Mouse (Mus musculus): ENCODE measurements around the gene Gm13276.
"Not testable (repeated sequence)": the region's sequence is repeated elsewhere in the genome, so short reads cannot be mapped to it uniquely, and the experiment has no call there.

The Gm13276 gene

DNA sequence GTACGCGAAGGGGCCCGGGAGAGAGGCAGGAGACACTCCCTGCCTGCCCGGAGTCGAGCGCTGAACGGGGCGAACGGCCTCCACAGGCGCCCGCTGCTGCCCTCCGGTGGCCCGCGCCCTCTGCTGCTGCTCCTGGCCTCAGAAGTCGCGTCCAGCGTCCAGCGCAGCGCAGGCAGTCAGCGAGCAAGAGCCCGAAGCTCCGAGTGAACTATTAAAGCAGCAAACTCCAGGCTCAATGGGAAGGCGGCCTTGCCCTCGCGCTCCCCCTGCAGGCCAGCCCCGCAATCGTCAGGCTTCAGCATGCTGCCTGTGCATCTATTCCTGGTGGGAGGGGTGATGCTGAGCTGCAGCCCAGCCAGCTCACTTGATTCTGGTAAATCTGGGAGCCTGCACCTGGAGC, at the start of gene Gm13276:
Gene Gm13276, plus strand, starts transcription at position 301 of the 400 bp plus-strand sequence.
- not testable (repeated sequence) for DNase-seq (ENCODE audit: low spot score in 2 of 2)

DNA sequence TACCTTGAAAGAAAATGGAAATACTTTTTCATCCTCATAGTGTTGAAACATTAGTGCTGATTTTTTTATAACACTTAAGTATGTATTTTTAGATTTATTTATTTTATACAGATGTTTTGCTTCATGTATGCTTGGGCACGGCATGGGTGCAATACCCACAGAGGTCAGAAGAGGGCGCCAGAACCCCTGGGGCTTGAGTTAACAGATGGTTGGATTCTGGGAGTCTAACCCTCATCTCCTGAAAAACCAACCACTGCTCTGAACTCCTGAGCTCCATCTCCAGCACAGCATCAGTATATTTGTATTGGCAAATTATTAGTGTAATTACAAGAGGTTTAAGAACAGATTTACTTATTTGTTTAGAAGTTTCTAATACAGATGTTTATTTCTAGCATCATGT, 47.0 kb upstream of the Gm13276 start:
- peak; percentile 56 to 70 for DNase-seq (ENCODE audit: low spot score in 2 of 2)

- DNase-seq (ENCODE audit: low spot score in 2 of 2), result no peak
These were observed 46.5 kb upstream of the Gm13276 start for GRCm38 (mm10) chr4:88739036-88739435.

GRCm38 (mm10) chr4:88741426-88741825, 44.1 kb upstream of the Gm13276 start:
- DNase-seq (ENCODE audit: low spot score in 2 of 2), result no peak

DNA sequence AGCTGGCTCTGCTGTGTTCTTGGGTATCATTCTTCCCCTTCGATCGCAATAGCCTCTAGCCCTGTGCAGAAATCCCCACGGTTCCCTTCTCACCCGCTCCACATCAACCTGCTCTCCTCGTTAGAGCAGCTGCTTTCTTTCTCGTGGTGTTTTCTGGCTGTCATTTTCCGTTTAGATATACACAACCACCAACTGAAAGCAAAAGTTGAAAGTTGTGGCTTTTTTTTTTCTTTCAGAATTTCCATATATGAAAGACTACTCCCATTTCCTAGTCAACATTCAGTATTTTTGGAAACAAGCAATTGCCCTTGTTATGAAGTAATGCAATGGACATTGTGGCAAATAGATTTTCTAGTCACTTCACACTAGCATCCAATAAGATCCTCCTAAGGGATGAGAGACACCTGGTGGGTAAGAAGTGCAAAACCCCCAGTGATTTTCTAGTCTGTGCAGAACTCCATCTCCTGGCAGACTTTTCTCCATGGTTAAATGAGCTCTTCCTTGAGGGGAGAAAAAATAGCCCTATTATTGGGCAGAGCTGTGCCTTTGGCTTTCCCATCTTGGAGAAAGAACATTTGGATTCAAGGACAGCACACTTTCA, 42.6 kb upstream of the Gm13276 start:
- DNase-seq (ENCODE audit: low spot score in 2 of 2), result no peak

DNA sequence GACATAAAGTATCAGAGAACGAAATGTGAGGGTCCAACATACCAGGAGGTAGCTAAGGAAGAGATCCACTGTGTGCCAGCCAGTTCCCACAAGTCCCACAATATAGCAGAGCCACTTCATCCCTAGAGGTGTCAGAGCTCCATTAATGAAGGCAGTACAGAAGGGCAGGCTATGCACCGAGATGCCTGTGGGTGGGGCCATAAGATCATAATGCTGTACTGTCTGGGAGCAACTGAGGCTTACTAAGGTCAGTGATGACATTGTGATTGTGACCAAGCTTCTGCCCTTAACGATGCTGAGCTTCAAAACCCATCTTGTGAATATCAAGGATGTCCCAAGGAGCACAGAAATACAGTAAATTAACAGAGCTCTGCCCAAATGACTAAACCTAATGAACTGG, 41.3 kb upstream of the Gm13276 start:
- no peak for DNase-seq (ENCODE audit: low spot score in 2 of 2)

DNA sequence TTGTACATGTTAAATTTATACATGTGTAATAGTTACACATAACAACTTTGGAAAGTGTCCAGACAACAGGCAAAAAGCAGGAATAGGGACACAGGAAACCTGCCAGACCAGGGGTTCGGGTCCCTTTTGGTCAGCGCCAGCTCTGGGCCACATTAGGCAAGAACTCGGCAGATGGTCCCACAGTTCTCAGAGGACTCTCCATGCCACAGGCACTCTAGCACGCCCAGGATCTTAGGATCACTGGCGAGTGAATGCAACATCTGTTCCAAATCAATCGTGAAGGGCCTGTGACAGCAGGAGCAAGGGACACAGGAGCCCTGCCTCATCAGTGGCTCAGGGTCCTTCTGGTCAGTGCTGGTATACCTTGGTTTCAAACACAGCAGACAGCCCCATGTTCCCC, 35.6 kb upstream of the Gm13276 start:
- DNase-seq (ENCODE audit: low spot score in 2 of 2), result no peak

DNA sequence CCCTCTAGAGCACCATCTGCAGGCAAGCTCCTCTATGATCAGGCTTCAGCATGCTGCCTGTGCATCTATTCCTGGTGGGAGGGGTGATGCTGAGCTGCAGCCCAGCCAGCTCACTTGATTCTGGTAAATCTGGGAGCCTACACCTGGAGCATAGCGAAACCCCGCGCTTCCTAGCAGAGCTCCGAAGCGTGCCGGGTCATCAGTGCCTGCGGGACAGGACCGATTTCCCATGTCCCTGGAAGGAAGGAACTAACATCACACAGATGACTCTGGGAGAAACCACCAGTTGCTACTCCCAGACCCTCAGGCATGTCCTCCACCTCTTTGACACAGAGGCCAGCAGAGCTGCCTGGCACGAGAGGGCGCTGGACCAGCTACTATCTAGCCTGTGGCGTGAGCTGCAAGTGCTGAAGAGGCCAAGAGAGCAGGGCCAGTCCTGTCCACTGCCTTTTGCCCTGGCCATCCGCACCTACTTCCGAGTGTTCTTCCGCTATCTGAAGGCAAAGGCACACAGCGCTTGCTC, 30.6 kb upstream of the Gm13276 start, which contains the start of gene Gm13271:
Gene Gm13271, plus strand, starts transcription at position 51 of the 523 bp plus-strand sequence.
- DNase-seq (ENCODE audit: low spot score in 2 of 2), result peak; percentile 70 to 76

- DNase-seq (ENCODE audit: low spot score in 2 of 2), result peak in 1 of 2 experiments; percentile 18
These were observed 28.7 kb upstream of the Gm13276 start for GRCm38 (mm10) chr4:88756581-88757513.

- DNase-seq (ENCODE audit: low spot score in 2 of 2), result peak; percentile 88 to 92
These were observed 27.9 kb upstream of the Gm13276 start for GRCm38 (mm10) chr4:88757628-88758031.

- not testable (repeated sequence) for DNase-seq (ENCODE audit: low spot score in 2 of 2)
These were observed 26.8 kb upstream of the Gm13276 start for GRCm38 (mm10) chr4:88758751-88759150.

DNA sequence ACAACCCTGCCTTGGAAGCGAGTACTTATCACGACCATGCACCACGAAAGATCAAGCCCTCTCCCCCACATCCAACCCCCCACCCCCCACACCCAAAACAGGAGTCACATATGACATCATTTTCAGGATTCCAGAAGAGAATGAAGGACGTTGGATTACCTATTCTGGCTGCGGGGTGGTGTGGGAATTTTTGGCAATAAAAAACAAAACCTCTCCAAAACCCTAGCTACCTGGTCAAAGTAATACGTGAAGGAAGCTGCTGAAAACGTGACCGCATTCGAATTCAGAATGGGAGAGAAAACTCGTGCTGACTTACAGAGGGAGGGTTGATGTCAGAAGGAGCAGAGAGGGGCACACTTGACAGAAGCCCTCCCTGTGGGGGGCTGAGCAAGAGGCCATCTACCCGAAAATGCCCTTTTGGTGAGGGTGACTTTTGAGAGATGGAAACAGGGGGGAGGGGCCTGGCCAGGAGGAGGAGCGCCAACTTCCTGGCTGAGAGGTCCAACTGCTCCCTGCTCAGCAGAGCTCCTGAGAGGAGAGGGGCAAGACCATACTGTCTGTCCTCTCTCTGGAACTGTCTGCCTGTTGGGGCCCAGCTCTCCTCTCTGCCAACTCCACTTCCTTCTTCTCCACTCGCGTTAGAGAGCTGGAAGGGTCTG, 25.8 kb upstream of the Gm13276 start, which contains the start of gene Gm13283:
Gene Gm13283, plus strand, starts transcription at position 510 of the 659 bp plus-strand sequence.
- peak; percentile 18 to 32 for DNase-seq (ENCODE audit: low spot score in 2 of 2)

DNA sequence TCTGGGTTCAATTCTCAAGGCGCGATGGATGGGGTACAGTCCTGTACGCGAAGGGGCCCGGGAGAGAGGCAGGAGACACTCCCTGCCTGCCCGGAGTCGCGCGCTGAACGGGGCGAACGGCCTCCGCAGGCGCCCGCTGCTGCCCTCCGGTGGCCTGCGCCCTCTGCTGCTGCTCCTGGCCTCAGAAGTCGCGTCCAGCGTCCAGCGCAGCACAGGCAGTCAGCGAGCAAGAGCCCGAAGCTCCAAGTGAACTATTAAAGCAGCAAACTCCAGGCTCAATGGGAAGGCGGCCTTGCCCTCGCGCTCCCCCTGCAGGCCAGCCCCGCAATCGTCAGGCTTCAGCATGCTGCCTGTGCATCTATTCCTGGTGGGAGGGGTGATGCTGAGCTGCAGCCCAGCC, 25.1 kb upstream of the Gm13276 start:
- peak; percentile 53 to 78 for DNase-seq (ENCODE audit: low spot score in 2 of 2)

- peak; percentile 66 to 69 for DNase-seq (ENCODE audit: low spot score in 2 of 2)
These were observed 23.7 kb upstream of the Gm13276 start for GRCm38 (mm10) chr4:88761776-88762175.

- DNase-seq (ENCODE audit: low spot score in 2 of 2), result not testable (repeated sequence)
These were observed 23.2 kb upstream of the Gm13276 start for GRCm38 (mm10) chr4:88762341-88762740.

DNA sequence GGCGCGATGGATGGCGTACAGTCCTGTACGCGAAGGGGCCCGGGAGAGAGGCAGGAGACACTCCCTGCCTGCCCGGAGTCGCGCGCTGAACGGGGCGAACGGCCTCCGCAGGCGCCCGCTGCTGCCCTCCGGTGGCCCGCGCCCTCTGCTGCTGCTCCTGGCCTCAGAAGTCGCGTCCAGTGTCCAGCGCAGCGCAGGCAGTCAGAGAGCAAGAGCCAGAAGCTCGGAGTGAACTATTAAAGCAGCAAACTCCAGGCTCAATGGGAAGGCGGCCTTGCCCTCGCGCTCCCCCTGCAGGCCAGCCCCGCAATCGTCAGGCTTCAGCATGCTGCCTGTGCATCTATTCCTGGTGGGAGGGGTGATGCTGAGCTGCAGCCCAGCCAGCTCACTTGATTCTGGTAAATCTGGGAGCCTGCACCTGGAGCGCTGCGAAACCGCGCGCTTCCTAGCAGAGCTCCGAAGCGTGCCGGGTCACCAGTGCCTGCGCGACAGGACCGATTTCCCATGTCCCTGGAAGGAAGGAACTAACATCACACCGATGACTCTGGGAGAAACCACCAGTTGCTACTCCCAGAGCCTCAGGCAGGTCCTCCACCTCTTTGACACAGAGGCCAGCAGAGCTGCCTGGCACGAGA, 22.0 kb upstream of the Gm13276 start:
- peak; percentile 18 to 57 for DNase-seq (ENCODE audit: low spot score in 2 of 2)

DNA sequence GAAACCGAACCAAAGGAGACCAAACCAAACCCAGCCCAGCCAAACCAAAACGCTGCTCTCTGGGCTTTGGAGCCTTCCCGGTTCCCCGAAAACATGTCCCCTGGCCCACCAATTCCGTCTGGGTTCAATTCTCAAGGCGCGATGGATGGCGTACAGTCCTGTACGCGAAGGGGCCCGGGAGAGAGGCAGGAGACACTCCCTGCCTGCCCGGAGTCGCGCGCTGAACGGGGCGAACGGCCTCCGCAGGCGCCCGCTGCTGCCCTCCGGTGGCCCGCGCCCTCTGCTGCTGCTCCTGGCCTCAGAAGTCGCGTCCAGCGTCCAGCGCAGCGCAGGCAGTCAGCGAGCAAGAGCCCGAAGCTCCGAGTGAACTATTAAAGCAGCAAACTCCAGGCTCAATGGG, 12.0 kb upstream of the Gm13276 start, which contains the start of gene Gm13290:
Gene Gm13290, plus strand, starts transcription at position 301 of the 400 bp plus-strand sequence.
- DNase-seq (ENCODE audit: low spot score in 2 of 2), result not testable (repeated sequence)

GRCm38 (mm10) chr4:88776622-88777021, 8.9 kb upstream of the Gm13276 start, which contains the start of gene Gm13289:
TSS of gene Gm13289 (plus strand) at chr4:88776922.
- DNase-seq (ENCODE audit: low spot score in 2 of 2), result not testable (repeated sequence)

GRCm38 (mm10) chr4:88779550-88779949, 6.0 kb upstream of the Gm13276 start, which contains the start of gene Gm13272:
TSS of gene Gm13272 (plus strand) at chr4:88779850.
- DNase-seq (ENCODE audit: low spot score in 2 of 2), result not testable (repeated sequence)

- DNase-seq (ENCODE audit: low spot score in 2 of 2), result not testable (repeated sequence)
These were observed 5.2 kb upstream of the Gm13276 start for GRCm38 (mm10) chr4:88780320-88780719.

GRCm38 (mm10) chr4:88781831-88782230, 3.7 kb upstream of the Gm13276 start, which contains the start of gene Ifnz:
TSS of gene Ifnz (plus strand) at chr4:88782131.
- not testable (repeated sequence) for DNase-seq (ENCODE audit: low spot score in 2 of 2)
